Mouse (Mus musculus) MEL (cell line): Measurements from ENCODE around the gene Creg2. TPM values are rescaled to one million over a fixed set of nuclear protein-coding genes. Genes with fewer than 3 reads are reported as not detected.

ENCODE experiments used
- DNase-seq: peaks from one replicate; pipeline ENCODE4 v3.0.0; 2011; ENCODE audit warnings: low read depth, low spot score
- H3K27ac ChIP-seq: 2 replicates; pipeline ENCODE4 v1.5.1; 2012; ENCODE audit warnings: low read depth, mild to moderate bottlenecking, control low read depth, low read length, moderate library complexity; ENCODE audit not compliant: control insufficient read depth
- H3K27me3 ChIP-seq, 2 experiments: fragments of 150-350 bp in 1 of 2; sonication (generic) in 1 of 2; 2 replicates each; pipeline ENCODE4 v1.6.1; 2012; ENCODE audit warnings: low read length in 2 of 2, mild to moderate bottlenecking in 2 of 2, improper control_type of control experiment in 1 of 2, moderate library complexity in 1 of 2; ENCODE audit not compliant: insufficient read depth in 2 of 2, control insufficient read depth in 1 of 2
- H3K36me3 ChIP-seq, 2 experiments: 2 replicates each; pipeline ENCODE4 v1.6.1; 2012 to 2014; ENCODE audit warnings: low read length in 2 of 2, improper control_type of control experiment in 1 of 2, inconsistent platforms in 1 of 2, mild to moderate bottlenecking in 1 of 2; ENCODE audit not compliant: insufficient read depth in 2 of 2, control insufficient read depth in 1 of 2
- H3K4me1 ChIP-seq, 2 experiments: fragments of 150-350 bp in 1 of 2; sonication (generic) in 1 of 2; 2 replicates each; pipeline ENCODE4 v1.6.1; 2012; ENCODE audit warnings: low read length in 2 of 2, improper control_type of control experiment in 1 of 2, mild to moderate bottlenecking in 1 of 2; ENCODE audit not compliant: insufficient read depth in 2 of 2, control insufficient read depth in 1 of 2
- H3K4me3 ChIP-seq, 2 experiments: fragments of 150-350 bp in 1 of 2; sonication (generic) in 1 of 2; 2 replicates each; pipeline ENCODE4 v1.5.1; 2012; ENCODE audit warnings: low read depth in 2 of 2, low read length in 2 of 2, mild to moderate bottlenecking in 2 of 2, moderate library complexity in 2 of 2, control low read depth in 1 of 2, improper control_type of control experiment in 1 of 2; ENCODE audit not compliant: control insufficient read depth in 1 of 2, insufficient read depth in 1 of 2
- H3K79me2 ChIP-seq: 2 replicates; pipeline ENCODE4 v1.6.1; 2012; ENCODE audit warnings: mild to moderate bottlenecking, low read length, moderate library complexity; ENCODE audit not compliant: control insufficient read depth, poor library complexity, insufficient read depth
- H3K9ac ChIP-seq: 2 replicates; pipeline ENCODE4 v1.6.1; 2012; ENCODE audit warnings: low read depth, mild to moderate bottlenecking, control low read depth, low read length, moderate library complexity; ENCODE audit not compliant: control insufficient read depth, poor library complexity, severe bottlenecking
- H3K9me3 ChIP-seq: fragments of 150-350 bp; sonication (generic); replicated peaks from 2 replicates; pipeline ENCODE4 v1.6.1; 2012; ENCODE audit warnings: mild to moderate bottlenecking, low read length, improper control_type of control experiment, moderate library complexity; ENCODE audit not compliant: insufficient read depth
- BHLHE40 ChIP-seq: IDR thresholded peaks from 2 replicates; pipeline ENCODE4 v1.6.1; 2012; ENCODE audit warnings: low read depth, mild to moderate bottlenecking, inconsistent platforms, low read length, improper control_type of control experiment, borderline replicate concordance
- CHD1 ChIP-seq: IDR thresholded peaks from 2 replicates; pipeline ENCODE4 v1.6.1; 2012; ENCODE audit warnings: low read depth, mild to moderate bottlenecking, inconsistent platforms, low read length, improper control_type of control experiment
- CHD2 ChIP-seq: IDR thresholded peaks from 2 replicates; pipeline ENCODE4 v1.6.1; 2011; ENCODE audit warnings: low read length, improper control_type of control experiment
- CTCF ChIP-seq, 3 experiments: IDR thresholded peaks in 2 of 3; conservative IDR thresholded peaks in 1 of 3; 2 replicates each; pipeline ENCODE4 v1.5.1; 2011 to 2012; ENCODE audit warnings: low read length in 3 of 3, low read depth in 2 of 3, mild to moderate bottlenecking in 2 of 3, improper control_type of control experiment in 1 of 3, inconsistent platforms in 1 of 3, mixed read lengths in 1 of 3, moderate library complexity in 1 of 3; ENCODE audit not compliant: control insufficient read depth in 1 of 3, insufficient read depth in 1 of 3, poor library complexity in 1 of 3, severe bottlenecking in 1 of 3
- ETS1 ChIP-seq: IDR thresholded peaks from 2 replicates; pipeline ENCODE4 v1.6.1; 2012; ENCODE audit warnings: low read depth, mild to moderate bottlenecking, inconsistent platforms, low read length, improper control_type of control experiment, moderate library complexity
- GATA1 ChIP-seq: IDR thresholded peaks from 2 replicates; pipeline ENCODE4 v1.6.1; 2011; ENCODE audit warnings: low read depth, low read length, improper control_type of control experiment
- MAFK ChIP-seq: IDR thresholded peaks from 2 replicates; pipeline ENCODE4 v1.6.1; 2011; ENCODE audit warnings: low read depth, mild to moderate bottlenecking, low read length, improper control_type of control experiment, borderline replicate concordance
- MAX ChIP-seq: IDR thresholded peaks from 2 replicates; pipeline ENCODE4 v1.6.1; 2011; ENCODE audit warnings: low read length, improper control_type of control experiment
- MEF2A ChIP-seq: IDR thresholded peaks from 2 replicates; pipeline ENCODE4 v1.6.1; 2014; ENCODE audit warnings: low read depth, mild to moderate bottlenecking, inconsistent platforms, low read length, improper control_type of control experiment; ENCODE audit not compliant: poor library complexity, insufficient replicate concordance, severe bottlenecking; ENCODE audit errors: extremely low read depth
- POLR2A ChIP-seq, 2 experiments: IDR thresholded peaks; 2 replicates each; pipeline ENCODE4 v1.6.1; 2011 to 2012; ENCODE audit warnings: low read length in 2 of 2, mild to moderate bottlenecking in 2 of 2, control low read depth in 1 of 2, improper control_type of control experiment in 1 of 2, low read depth in 1 of 2, moderate library complexity in 1 of 2; ENCODE audit not compliant: control insufficient read depth in 1 of 2, insufficient read depth in 1 of 2, poor library complexity in 1 of 2
- POLR2AphosphoS5 ChIP-seq: IDR thresholded peaks from 2 replicates; pipeline ENCODE4 v1.6.1; 2012; ENCODE audit warnings: low read depth, borderline replicate concordance, mild to moderate bottlenecking, inconsistent platforms, low read length, moderate library complexity, mixed read lengths
- RAD21 ChIP-seq: IDR thresholded peaks from 2 replicates; pipeline ENCODE4 v1.6.1; 2011; ENCODE audit warnings: mild to moderate bottlenecking, low read depth, low read length, improper control_type of control experiment
- RCOR1 ChIP-seq: IDR thresholded peaks from 2 replicates; pipeline ENCODE4 v1.6.1; 2012; ENCODE audit warnings: low read depth, mild to moderate bottlenecking, inconsistent platforms, low read length, improper control_type of control experiment
- SMC3 ChIP-seq: IDR thresholded peaks from 2 replicates; pipeline ENCODE4 v1.6.1; 2011; ENCODE audit warnings: low read depth, low read length, improper control_type of control experiment
- TCF12 ChIP-seq: IDR thresholded peaks from 2 replicates; pipeline ENCODE4 v1.6.1; 2014; ENCODE audit warnings: low read depth, mild to moderate bottlenecking, inconsistent platforms, low read length, improper control_type of control experiment, moderate library complexity
- UBTF ChIP-seq: IDR thresholded peaks from 2 replicates; pipeline ENCODE4 v1.6.1; 2012; ENCODE audit warnings: low read depth, mild to moderate bottlenecking, inconsistent platforms, low read length, improper control_type of control experiment, moderate library complexity, borderline replicate concordance; ENCODE audit not compliant: insufficient read depth
- ZC3H11A ChIP-seq: IDR thresholded peaks from 2 replicates; pipeline ENCODE4 v1.6.1; 2012; ENCODE audit warnings: low read depth, mild to moderate bottlenecking, inconsistent platforms, low read length, improper control_type of control experiment
- ZKSCAN1 ChIP-seq: IDR thresholded peaks from 2 replicates; pipeline ENCODE4 v1.6.1; 2012; ENCODE audit warnings: low read depth, mild to moderate bottlenecking, inconsistent platforms, low read length, improper control_type of control experiment, moderate library complexity
- polyA plus RNA-seq, 2 experiments: library from polyadenylated mRNA; stranded (reverse) in 1 of 2; unstranded in 1 of 2; fragments of >175 nt in 1 of 2; fragments of >200 nt in 1 of 2; gene quantifications; 2 replicates each; pipeline versions ENCODE4 v1.2.1 to v1.2.4; 2012; ENCODE audit warnings: low replicate concordance in 2 of 2, low read depth in 1 of 2; ENCODE audit not compliant: insufficient read length in 2 of 2, insufficient read depth in 1 of 2, missing spikeins in 1 of 2
- total RNA-seq: library from RNA; depleted of rRNA; stranded (reverse); fragments of 300-350 nt; gene quantifications from 2 replicates; pipeline ENCODE4 v1.2.3, GENCODE M21; 2012

The Creg2 gene
- total and polyA plus RNA-seq, 3 experiments: not detected

DNA sequence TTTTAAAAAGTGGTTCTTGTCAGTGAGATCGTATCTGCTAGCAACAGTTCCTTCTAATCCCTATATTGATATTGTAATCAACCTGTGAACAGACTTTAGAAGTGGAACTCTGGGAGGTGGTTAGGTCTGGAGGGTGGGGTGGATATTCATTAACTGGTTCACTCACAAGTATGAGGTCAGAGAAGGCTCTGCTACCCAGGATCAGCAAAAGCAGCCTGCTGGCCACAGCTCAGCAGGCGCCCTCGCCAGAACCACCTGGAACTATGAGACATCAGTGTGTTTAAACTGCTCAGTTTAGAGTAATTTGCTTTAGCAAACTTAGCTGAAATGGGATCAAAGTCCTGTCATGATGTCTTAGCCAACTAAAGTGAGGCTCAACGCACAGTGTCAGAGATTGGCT, 43.9 kb upstream of the Creg2 start:
- H3K27ac ChIP-seq: no peak overlapping the region
- H3K9me3 ChIP-seq: no peaks in the 10 kb centered on the region
- no peaks in the 10 kb centered on the region for H3K79me2 ChIP-seq
- no peaks in the 10 kb centered on the region for H3K36me3 ChIP-seq
- H3K4me1 ChIP-seq: no peaks in the 10 kb centered on the region
- H3K4me3 ChIP-seq: no peak overlapping the region
- H3K9ac ChIP-seq: no peak overlapping the region
- no peak for TF ChIP-seq ZC3H11A
- no peak for DNase-seq
- H3K27me3 ChIP-seq: no peaks in the 10 kb centered on the region; a peak in 1 of 4 replicates

DNA sequence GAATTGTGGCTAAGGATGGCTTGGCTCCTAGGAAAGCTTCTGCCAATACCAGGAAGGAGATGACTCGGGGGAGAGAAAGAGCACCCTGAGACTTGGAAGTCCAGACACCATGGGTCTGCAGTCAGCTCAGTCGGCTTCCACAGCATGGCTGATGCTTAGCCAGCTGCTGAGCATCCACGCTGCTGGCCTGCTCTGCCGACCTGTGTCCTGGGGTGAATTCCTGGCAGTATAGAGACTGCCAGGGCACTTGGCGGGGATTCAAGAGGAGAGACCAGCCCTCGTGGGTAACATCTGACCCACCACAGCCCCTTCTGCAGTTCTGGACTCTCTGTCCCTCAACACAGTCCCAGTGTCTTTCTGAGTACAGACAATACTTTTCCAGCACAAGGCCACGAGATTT, 43.5 kb upstream of the Creg2 start:
- H3K36me3 ChIP-seq: no peaks in the 10 kb centered on the region

GRCm38 (mm10) chr1:39691974-39692373, 40.7 kb upstream of the Creg2 start:
- H3K9me3 ChIP-seq: no peaks in the 10 kb centered on the region
- H3K27ac ChIP-seq: no peak overlapping the region
- H3K4me3 ChIP-seq: no peak overlapping the region
- no peaks in the 10 kb centered on the region for H3K27me3 ChIP-seq
- H3K4me1 ChIP-seq: no peaks in the 10 kb centered on the region
- DNase-seq: no peak
- H3K9ac ChIP-seq: no peak overlapping the region
- TF ChIP-seq BHLHE40 (no peak), SMC3 (no peak), MAX (no peak), ETS1 (no peak), POLR2A (IDR thresholded peaks at IDR 0.05; ENCODE audit: control insufficient read depth in 1 of 2, insufficient read depth in 1 of 2, low read depth in 1 of 2, low read length in 2 of 2, poor library complexity in 1 of 2) (no peak), GATA1 (no peak), UBTF (no peak), MEF2A (no peak), TCF12 (no peak), RCOR1 (no peak), ZKSCAN1 (no peak), CTCF (IDR thresholded peaks at IDR 0.05 in 2 of 3, conservative IDR thresholded peaks at IDR 0.05 in 1 of 3; ENCODE audit: control insufficient read depth in 1 of 3, insufficient read depth in 1 of 3, low read depth in 2 of 3, low read length in 3 of 3, poor library complexity in 1 of 3, severe bottlenecking in 1 of 3) (no peak), CHD2 (no peak), CHD1 (no peak)
- no peaks in the 10 kb centered on the region for H3K79me2 ChIP-seq
- H3K36me3 ChIP-seq: no peaks in the 10 kb centered on the region

More for the DNA sequence above, 43.5 kb upstream of the Creg2 start:
- no peak overlapping the region for H3K4me3 ChIP-seq
- H3K9ac ChIP-seq: no peak overlapping the region
- no peak for DNase-seq
- H3K4me1 ChIP-seq: no peaks in the 10 kb centered on the region
- no peaks in the 10 kb centered on the region for H3K9me3 ChIP-seq
- H3K27ac ChIP-seq: no peak overlapping the region
- no peaks in the 10 kb centered on the region for H3K79me2 ChIP-seq
- no peaks in the 10 kb centered on the region; a peak in 1 of 4 replicates for H3K27me3 ChIP-seq
- TF ChIP-seq RAD21 (no peak), ZC3H11A (no peak), MAFK (no peak), POLR2AphosphoS5 (no peak)
